Mouse (Mus musculus): ENCODE data around the gene Gse1.

Gse1 gene

DNA sequence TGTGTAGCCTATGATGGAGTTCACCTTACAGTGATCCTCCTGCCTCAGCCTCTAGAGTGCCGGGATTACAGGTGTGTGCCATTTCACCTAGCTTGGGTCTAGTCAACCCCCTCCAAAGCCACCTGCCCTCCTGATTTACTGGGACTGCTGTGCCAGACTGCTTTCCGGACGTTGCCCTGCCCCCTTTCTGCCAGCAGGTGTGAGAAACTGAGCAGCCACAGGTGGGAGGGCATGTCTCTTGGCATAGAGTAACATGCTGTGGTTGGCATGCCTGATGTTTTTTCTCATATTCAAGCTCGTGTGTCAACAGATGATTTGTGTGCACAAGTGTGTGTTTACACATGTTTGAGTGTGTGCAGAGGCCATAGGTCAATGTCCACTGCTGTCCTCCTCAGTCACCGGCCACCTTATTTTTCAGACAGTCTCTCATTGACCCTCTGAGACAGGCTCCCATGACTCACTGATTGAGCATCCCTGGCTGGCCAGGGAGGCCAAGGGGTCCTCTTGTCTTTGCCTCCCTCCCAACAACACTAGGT lies 15.7 kb downstream of the Gse1 start:
- no peak for DNase-seq

DNA sequence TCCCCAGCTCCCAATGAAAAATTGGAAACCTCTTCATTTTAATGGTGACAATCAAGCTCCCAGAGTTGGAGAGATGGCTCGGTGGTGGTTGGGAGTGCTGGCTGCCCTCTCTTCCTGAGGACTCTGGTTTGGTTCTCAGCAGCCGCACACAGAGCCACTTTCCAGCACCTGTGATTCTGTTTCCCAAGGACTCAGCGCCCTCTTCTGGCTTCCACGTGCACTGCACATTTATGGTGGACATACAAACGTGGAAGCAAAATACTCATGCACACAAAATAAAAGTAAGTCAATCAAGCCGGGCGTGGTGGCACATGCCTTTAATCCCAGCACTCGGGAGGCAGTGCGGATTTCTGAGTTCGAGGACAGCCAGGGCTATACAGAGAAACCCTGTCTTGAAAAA lies 16.3 kb downstream of the Gse1 start:
- DNase-seq, result no peak

DNA sequence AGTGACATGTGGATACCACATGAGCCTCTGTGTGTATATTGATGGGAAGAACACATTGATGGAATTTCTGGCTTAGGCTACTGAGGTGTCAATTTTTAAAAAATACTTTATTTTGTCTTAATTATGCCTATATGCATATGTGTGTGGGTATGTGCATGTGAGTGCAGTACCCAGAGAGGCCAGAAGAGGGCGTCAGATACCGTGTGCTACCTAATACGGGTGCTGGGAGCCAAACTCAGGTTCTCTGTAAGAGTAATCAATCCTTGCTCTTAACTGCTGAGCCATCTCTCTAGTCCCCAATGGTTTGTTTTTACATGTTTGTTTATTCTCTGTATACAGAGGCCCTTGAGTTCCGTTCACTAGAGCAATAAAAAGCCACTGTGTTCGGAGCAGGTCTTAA lies 19.4 kb downstream of the Gse1 start:
- DNase-seq, result no peak

DNA sequence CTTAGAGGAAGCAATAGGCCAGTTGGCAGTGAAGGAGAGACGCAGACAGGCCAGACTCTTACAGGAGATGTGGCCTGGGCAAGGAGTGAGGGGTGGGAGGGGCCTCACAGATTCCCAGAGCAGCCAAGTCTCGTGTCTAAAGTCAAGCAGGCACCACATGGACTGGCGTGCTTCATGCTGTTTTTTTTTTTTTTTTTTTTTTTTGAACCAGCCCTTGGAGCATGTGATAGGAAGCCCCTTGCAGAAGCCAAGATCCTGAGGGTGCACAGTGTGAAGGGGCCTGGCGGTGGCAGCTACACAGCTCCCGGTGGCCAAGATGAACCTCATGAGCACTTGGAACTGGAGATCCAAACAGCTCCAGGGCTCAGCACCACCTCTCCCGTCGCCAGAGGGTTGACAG lies 19.8 kb downstream of the Gse1 start:
- peak in 1 of 2 experiments; percentile 72 for DNase-seq

DNA sequence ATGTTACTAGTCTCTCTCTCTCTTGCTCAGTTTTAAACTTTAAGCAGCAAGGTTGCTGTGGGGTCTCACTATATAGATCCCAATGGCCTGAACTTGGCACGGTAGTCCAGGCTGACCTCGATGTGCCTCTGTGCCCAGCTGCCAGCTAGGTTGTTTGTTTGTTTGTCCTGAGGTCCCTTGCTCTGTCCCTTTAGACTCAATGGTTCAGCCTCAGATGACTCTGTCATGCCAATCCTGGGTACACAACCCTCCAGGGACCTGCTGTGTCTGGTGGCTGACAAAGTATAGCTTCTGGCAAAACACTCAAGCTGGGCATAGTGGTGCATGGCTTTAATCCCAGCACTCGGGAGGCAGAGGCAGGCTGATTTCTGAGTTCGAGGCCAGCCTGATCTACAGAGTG lies 20.2 kb downstream of the Gse1 start:
- DNase-seq, result no peak

DNA sequence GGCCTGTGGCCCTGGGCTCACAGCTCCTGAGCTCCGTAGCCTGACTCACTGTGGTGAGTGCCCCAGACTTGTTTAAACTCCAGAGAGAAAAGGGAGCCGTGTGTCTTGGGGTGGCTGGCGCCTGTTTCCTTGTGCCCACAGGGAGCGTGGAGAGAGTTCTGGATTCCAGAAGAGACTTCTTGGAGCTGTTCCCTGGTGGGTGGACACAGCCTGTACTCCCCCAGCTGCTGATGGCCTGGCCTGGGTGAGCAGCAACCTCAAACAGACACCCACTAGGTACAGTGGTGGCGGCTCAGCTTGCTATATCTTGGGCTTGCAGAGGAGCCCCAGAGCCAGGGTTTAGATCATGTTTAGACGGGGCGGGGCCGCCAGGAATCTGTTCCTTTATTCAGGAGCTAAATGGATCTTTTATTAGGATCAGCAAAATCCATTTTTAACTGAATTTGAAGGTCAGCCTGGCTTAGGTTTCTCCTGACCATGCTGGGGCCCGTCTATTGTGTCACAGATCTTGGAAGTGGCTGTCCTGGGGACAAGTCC lies 21.6 kb downstream of the Gse1 start:
- no peak for DNase-seq

DNA sequence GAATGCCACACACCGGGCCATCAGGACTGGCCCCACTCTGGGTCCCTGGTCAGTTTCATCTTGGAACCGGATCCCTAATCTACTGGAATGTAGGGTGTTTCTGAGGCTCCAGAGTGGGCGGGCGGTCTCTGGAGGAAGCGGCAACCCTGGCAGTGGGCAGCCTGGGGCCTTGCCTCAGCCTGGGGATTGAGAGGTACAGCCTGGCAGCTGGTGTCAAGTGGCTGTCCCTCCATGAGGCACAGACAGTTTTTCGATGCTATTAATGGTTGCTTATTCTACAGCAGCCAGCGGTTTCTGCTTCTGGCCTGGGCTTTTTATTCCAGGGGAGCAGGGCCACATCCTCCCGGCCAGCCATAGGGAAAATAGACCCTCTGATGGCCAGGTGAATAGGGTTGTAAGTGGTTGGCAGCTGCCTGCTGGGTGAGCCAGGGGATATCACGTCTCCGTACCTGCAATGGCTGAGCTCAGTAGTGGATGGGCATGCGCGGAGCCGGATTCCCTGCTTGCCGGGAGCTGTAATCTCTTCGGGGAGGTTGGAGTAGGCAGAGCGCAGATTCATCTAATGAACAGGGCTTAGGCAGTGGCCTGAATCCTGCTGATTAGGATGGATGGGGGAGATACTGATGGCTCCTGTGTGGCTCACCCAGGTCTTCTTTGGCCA lies 22.6 kb downstream of the Gse1 start:
- no peak for DNase-seq

DNA sequence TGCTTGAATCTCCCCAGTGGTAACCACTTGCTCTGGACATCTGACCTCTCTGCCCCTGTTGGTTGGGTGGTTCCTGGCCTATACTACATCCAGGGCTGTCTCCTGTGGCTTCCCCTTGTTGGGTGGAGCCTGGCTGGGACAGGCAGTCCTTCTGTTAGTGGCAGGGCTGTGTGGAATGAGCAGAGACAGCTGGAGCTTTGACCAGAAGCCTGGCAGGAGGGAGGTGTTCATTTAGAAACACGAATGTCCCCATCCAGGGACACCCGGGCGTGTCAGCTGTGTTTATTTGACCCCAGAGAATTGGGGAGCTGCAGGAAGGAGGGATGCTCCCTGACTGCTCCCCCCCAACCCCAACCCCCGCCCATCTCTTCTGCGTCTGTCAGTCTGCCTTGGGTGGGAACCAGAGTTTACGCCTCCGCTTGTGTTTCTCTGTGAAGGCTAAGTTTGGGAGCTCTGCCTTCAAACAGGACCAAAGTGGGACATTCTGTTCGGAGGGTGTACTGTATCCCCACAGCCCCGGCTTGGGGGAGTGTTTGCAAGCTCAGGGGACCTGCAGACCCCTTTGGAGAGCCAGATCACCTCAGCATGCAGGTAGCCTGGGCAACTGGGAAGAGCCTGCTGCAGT lies 23.3 kb downstream of the Gse1 start:
- DNase-seq, result peak; percentile 59 to 86

DNA sequence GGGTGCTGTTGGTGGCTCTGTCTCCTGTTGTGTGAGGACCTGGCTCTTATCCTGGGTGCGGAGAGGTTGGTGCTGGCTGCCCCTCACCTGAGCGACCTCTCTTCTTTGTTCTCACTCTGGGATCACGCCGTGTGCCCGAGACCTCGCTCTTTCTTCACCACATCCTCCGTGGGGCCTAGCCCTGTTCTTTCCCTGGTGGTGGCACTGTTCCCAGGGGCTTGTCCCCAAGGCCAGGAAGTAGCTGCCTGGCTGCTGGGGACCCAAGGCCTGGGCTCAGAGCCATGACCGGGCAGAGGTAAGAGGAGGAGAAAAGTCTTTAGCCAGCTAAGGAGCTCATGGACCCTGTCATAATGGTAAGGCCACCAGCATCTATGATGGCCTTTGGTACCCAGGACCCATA lies 25.4 kb downstream of the Gse1 start:
- DNase-seq, result no peak

DNA sequence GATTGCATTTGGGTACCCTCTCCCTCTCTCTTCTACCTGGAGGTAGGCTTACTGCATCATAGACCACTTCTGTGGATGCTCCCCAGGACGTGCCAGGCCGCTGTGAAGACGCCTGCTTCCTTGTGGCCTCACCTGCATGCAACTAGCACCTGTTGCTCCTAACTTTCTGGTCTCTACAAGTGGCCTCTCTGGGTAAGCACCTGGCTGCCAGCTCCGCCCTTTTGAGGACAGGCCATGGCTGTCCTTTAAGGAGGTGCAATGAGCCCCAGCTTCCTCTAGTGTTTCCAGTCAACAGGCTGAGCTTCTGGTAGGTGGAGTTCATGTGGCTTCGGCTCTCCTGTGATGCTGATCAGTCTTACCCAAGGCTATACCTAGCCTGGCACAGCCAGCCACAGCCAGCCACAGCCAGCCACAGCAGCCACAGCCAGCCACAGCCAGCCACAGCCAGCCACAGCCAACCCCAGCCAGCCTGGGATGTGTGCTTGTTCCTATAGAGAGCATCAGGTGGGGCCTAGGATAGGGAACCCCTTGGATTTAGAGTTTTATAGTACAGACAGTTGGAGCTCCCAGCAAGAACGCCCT lies 27.2 kb downstream of the Gse1 start:
- DNase-seq, result peak in 1 of 2 experiments; percentile 52

DNA sequence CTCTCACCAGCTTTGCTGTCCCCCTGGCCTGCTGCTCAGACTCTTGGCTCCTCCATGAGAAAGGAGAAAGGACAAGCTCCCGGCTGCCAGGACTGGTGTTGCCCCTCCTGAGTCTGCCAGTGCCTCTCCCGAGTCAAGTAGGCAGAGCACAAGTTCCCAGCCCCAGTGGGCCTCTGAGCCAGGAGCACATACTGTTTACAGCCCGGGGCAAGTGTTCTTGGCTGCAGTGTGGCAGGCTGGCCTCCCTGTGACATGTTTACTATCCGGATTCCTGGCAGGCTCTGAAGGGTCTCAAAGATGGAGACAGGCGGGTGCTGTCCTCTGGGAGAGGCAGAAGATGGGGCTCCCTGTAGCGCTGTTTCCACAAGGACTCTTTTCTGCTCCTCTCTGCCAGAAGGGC lies 28.7 kb downstream of the Gse1 start:
- peak; percentile 46 to 84 for DNase-seq

DNA sequence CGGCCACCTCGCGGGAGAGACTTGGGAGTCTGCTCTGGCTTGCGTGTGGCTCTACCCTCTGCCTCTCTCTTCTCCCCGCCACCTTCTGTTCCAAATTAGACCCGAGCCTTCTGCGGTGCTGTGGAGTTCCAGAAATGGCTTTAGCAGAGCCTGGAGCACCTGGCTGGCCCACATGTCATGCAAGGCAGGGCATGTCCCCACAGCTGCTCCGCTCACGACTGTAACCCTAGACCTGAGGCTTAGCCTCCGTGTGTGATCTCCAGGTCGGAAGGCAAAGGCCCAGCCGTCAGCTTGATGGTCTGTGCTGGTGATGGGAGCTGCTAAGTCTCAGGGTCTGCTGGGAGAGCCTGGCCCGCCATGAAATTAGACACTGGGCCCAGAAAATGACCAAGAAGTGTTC lies 30.9 kb downstream of the Gse1 start:
- no peak for DNase-seq

DNA sequence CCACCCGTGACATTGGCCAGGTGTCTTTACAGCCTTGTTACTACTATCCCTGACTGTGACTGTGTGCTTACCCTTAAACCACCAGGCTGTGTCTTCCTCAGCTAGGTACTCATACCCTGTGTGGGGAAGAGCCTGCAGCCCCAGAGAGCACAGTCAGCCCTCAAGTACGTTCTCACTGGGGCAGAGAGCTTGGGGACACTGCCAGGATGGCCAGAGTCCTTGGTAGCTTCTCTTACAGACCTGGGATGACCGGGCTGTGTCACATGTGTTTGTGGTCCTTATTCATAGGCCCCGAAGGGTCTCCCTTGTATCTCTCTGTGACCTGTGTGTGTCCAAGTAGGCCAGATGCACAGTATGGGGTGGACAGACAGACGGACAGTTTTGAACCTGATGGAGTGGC lies 32.4 kb downstream of the Gse1 start:
- DNase-seq, result no peak

DNA sequence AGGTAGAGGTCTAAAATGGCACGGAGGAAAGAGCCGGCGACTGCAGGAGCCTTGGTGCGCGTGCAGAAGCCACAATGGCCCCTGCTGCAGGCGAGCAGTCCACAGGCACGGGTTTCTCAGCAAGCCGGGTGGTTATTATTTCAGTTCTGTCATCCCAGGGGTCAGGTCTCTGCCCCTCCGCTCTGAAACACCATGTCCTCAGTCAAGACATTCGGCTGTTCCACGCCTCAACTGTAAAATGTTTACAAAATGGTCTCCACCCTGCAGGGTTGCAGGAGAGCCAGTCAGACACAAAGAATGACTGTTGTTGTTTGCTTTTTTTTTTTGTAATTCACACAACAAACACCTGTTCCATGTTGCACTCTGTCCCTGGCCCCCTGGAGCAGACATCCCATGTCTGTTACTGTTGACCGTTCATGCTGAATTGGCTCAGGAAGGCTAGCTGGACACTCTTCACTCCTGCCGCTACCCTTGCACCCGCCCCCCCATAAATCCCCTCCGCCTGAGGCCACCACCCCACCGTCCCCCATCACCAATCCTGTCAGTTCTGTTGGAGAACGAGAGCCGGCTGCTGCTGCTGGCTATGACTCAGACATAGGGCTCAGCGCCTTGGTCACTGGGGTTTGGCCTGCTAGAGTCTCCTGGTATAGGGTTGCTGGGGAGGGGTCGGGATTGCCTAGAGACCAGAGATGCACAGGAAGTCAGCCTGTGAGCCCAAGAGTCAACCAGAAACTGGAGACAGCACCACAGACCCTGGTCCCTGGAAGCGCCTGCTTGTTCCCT lies 33.3 kb downstream of the Gse1 start:
- peak in 1 of 2 experiments; percentile 70 for DNase-seq

DNA sequence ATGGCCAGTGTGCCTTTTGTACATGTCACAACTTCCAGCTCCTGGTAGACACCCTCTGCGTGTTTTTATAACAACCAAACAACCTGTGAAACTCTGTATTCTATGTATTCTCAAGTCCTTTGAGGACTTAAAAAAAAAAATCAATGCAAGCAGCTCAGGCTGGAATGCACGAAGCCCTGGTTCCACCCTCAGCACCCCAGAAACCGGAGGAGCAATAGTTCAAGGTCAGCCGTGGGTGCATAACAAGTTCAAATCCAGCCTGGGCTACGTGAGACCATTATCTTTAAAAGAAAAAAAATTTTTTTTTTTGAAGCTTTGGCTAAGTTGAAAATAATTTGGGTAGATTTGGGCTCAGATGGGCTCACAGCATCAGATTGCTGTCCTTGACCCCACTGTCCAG lies 35.6 kb downstream of the Gse1 start:
- no peak for DNase-seq

DNA sequence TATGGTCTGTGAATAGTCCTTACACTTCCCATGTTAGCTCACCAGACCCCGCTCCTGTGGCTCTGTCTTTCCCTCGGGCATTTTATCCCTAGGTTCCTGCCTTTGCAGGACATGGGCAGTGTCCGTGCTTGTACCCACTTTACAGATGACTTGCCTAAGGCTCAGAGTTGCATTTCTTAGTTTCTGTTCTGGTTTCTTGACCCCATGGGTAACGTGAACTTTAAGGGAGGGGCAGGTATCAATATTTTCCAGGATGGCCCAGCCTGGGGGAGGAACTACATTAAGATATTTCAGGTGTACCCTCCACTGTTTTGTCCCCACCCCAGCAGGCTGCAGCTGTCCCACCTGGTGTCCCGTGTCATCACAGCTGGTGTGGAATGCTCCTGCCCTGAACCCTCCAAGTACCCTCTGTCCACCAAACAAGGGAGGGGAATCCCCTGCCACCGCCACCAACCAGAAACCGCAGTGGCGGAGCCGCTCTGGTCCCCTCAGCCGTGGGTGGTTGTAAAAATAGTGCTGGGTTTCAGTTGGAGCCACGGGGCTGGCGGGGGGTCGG lies 36.2 kb downstream of the Gse1 start:
- no peak for DNase-seq

DNA sequence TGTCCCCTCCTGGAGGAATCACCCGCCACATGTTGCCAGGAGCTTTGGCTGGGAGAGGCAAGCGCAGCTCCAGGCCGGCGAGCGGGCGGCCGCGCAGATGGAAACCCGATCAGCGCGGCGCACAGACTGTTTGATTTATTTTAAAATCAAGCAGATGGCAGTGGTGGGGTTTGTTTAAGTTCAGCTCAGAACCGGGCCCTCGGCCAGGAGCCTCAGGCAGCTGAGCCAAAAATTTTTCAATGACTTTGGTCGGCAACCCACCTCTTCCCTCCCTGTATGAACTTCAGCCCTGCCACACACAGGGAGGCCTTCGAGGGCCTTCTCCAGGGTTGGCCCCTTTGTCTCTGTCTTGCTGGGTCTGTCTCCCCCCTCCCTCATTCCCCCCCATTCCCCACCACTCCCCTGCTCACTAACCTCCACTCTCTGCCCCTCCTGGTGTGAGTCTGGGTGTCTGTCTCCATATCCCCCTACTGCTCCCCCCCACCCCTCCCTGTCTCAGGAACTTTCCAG lies 36.7 kb downstream of the Gse1 start:
- peak; percentile 83 to 94 for DNase-seq

DNA sequence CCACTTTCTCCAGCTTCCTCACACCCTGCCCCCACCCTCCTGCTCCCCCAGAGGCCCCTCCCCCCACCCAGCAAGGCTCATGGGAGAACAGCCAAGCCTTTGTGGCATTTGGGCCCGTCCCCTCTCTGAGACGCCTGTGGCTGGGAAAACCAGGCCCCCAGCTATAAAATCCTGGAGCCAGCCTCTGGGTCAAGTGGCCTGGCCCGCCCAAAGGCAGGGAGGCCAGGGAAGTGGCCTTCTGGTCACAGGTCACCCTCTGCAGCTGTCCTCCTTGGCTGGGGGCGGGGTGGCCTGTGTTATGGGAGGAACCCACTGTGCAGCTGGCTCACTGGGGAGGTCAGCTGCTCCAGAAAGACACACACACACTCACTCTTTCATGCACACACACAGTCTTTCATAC lies 37.2 kb downstream of the Gse1 start:
- peak; percentile 83 to 94 for DNase-seq

DNA sequence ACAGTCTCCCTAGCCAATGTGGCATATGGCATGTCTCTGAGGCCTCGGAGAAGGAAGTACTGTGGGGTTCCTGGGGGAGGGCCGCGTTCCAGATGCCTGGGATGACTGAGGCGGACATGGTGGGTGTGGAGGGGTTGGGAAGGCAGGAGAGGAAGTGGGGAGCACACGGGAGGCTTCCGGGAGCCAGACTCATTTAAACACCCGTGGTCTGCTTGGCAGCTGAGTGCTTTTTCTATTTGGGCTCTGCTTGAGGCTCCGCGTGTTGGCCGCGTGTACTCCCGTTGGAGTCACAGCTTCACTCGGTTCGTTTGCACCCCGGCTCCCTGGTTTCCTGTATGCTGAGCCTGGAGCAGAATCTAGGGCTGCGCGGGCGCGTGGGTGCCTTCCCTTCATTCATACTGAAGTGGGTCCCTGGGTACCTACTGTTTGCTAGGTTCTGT lies 40.3 kb downstream of the Gse1 start:
- no peak for DNase-seq

DNA sequence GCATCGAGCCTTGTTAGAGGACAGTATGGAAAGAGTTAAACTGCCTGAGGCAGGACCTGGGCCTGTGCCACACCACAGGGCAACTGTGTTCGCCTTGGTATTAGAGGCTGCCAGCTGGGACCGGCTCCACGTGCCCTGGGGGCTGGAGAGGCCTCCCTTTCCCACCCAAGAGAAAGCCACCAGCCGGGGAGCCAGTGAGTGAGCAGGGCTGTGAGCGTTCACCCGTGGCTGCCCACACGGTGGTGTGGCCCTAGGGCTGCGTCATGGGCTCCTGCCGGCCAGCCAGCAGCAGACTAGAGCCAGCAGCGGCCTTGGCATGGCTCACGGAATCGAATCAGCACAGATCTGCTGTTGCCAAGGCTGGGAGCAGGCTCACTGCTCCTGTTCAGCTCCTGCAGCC lies 42.2 kb downstream of the Gse1 start:
- peak in 1 of 2 experiments; percentile 55 for DNase-seq

DNA sequence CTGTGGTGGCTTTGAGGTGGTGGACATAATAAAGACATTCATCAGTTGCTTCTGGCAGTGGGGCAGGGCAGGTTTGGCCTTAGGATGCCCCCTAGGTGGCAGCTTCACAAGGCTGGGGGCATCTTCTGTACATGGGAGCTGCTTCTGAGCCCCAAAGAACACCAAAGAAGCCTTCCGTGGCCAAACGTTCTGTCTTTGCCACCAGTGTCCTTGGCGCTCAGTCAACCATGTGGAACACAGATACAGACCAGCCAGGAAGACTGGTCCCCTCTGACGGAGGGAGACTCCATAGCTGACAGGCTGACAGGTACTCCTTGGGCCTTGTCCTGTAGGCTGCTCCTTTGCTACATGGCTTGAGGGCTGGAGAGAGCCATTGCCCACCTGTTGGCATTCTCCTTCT lies 45.2 kb downstream of the Gse1 start:
- DNase-seq, result no peak

DNA sequence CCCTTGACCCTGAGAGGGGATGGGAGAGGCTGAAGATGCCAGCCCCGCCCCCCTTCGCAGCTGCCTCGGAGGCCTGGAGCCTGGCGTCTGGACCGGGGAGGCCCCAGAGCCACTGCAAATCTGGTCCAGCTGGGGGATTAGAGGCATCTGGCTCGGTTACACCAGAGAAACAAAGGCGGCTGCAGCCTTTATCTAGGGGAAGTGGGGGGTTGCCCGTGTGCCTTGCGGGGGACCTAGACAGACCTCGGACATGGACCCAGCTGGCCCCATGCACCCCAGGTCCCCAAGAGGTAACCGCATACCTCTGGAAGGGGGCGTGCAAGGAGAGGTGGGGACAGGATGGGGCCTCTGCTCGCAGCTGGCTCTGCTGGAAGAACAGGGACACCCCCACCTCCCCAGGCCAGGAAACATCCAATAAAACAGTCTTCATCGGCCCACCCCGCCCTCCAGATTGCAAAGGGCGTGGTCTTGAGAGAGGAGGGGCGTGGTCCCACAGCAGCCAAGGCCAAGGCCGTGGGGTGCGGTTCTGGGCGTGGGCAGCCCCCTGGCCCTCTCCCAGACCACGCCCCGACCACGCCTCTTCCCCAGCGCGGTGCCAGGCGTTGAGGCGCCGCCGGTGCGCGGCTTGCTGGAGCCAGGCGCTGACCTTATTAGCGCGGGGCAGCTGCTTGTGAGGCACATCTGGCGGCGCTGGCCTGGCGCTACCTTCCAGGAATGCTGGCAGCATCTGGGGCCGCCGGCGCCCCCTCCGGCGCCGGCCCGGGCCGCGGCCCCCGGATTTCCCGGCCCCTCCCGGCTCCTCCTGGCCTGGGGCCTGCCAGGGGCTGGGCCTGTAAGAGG lies 48.0 kb downstream of the Gse1 start:
- peak; percentile 95 to 97 for DNase-seq

All from lung, postnatal 4 days (tissue).